Mouse (Mus musculus): ENCODE data around the gene Smarca1. TPM values are rescaled to one million over a fixed set of nuclear protein-coding genes. Genes with fewer than 3 reads are reported as not detected.
A peak's percentile ranks its signal among the peaks of the same experiment; 100 is the strongest.

Smarca1 gene
- 11.1 and 18.0 TPM in 2 replicates for polyA plus RNA-seq (2011; ENCODE audit: insufficient read length, low read depth, missing spikeins)

DNA sequence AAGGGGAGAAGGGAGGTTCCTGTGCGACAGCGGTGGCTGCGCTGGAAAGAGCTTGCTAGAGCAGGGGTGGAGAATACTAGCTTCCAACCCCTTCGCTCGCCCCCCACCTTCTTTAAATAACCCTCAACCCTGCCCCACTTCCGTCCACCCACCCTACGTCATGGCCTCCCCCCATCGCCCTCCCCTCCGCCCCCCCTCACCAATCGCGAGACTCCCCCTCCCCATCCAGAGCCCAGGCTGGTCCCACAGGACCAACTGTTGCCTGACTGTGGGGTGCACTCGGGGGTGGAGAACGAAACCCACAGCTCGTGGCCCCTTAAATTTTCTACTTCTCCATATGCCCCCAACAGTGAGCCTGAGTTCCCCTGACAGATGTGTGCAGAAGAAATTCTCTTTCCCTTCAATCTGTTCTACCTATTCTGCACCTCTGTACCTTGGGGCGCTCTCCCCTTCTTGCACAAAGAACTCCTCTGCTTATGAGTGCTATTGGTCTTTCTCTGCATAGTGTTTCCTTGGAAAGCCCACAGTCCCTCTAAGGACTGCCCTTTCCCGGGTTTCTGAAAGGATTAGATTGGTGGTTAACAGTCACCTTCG, at the start of gene Smarca1:
Smarca1 (minus strand) TSS at position 544 of the 594 bp plus-strand sequence.
- TF ChIP-seq CTCF (IDR thresholded peaks at IDR 0.05; ENCODE audit: borderline replicate concordance, insufficient read depth, low read length), result no peak
- no peak for TF ChIP-seq POLR2A (IDR thresholded peaks at IDR 0.05; ENCODE audit: low read depth, low read length)
- no peaks in the 10 kb centered on the region for H3K4me1 ChIP-seq (ENCODE audit: control insufficient read depth, insufficient read depth, low read length)
- H3K27ac ChIP-seq (ENCODE audit: insufficient read depth, low read length), result no peak within 1 kb of the TSS
- peak within 1 kb of the TSS; percentile 81 for H3K4me3 ChIP-seq (ENCODE audit: insufficient read depth, low read length)

DNA sequence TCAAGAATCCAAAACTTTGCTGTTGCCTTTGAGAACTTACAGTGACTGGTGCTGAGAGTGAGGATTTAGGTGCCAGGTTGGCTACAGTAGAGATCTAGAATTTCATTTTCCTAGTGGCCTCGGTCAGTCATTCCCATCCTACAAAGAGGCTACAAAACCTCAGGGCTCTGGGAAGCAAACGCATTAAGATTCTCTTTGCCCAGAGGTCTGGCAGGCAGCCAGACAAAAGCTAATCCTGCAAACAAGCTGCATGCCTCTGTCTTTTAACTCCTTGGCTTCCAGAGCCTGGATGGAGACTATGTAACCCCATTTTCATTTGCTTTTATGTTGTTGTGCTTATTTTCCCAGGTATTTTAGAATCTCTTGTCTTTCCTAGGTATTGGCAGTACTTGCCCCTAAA, 45.0 kb upstream of the Smarca1 start:
- Histone ChIP-seq H3K27ac (ENCODE audit: insufficient read depth, low read length) (no peak overlapping the region), H3K4me3 (ENCODE audit: insufficient read depth, low read length) (no peak overlapping the region), H3K4me1 (ENCODE audit: control insufficient read depth, insufficient read depth, low read length) (no peaks in the 10 kb centered on the region)
- TF ChIP-seq CTCF (IDR thresholded peaks at IDR 0.05; ENCODE audit: borderline replicate concordance, insufficient read depth, low read length) (no peak), POLR2A (IDR thresholded peaks at IDR 0.05; ENCODE audit: low read depth, low read length) (no peak)

DNA sequence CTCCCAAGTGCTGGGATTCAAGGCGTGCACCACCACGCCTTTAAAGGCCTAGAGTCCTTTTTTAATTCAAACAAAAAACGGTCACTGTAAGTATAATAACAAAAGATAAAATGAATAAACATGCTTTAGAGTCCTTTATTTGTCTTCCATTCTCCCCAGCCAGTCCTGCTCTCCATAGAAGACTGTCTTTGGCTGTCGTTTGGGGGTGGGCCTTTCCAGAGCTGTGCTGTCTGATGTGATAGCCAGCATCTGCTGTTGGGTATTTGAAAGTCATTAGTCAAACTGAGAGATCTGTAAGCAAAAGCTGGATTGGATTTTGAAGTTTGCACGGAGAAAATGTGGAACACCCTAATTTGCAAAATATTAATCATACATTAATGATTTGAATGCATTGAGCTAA, 44.1 kb upstream of the Smarca1 start:
- no peak overlapping the region for H3K27ac ChIP-seq (ENCODE audit: insufficient read depth, low read length)
- TF ChIP-seq POLR2A (IDR thresholded peaks at IDR 0.05; ENCODE audit: low read depth, low read length) (no peak), CTCF (IDR thresholded peaks at IDR 0.05; ENCODE audit: borderline replicate concordance, insufficient read depth, low read length) (no peak)
- H3K4me1 ChIP-seq (ENCODE audit: control insufficient read depth, insufficient read depth, low read length), result no peaks in the 10 kb centered on the region

DNA sequence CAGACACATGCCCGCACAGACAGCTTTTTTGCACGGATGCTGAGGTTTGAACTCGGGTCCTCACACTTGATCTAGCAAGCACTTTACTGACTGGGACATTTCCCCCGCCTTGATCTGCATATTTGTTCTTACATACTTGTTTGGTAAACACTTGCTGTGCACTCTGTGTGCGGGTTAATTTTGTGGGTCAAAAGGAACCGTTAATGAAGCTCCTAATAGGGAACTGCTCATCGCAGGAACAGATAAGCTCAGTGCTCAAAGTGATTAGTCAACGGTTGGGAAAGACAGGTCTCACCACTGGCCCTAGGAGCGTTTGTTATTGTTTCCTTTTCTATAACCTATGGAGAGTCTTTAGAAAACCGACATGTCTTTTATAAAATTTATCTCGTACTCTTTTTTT, 41.6 kb upstream of the Smarca1 start:
- no peak overlapping the region for H3K4me3 ChIP-seq (ENCODE audit: insufficient read depth, low read length)
- TF ChIP-seq POLR2A (IDR thresholded peaks at IDR 0.05; ENCODE audit: low read depth, low read length) (no peak), CTCF (IDR thresholded peaks at IDR 0.05; ENCODE audit: borderline replicate concordance, insufficient read depth, low read length) (no peak)
- no peaks in the 10 kb centered on the region; the same call in 1 of the 2 replicates for H3K4me1 ChIP-seq (ENCODE audit: control insufficient read depth, insufficient read depth, low read length)
- H3K27ac ChIP-seq (ENCODE audit: insufficient read depth, low read length), result no peak overlapping the region

More for the DNA sequence above, 44.1 kb upstream of the Smarca1 start:
- H3K4me3 ChIP-seq (ENCODE audit: insufficient read depth, low read length), result no peak overlapping the region

DNA sequence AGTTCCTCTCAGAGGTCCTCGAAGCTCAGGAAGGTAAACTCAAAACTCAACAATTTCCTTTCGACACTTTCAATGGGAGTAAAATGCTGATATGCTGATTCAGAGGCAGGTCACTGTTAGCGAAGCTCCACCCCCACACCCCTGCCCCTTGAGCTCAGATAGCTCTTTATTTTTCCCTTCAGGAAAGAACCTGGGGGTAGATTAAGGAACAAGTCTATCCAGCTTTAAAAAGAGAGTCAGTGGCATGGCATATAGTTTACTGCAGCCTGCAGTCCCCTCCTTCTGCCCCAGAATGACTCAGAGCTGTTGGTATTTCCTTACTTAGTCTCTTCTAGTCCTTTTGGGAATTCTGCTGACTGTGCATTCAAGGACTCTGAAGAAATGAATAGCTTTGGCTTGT, 37.7 kb upstream of the Smarca1 start:
- Histone ChIP-seq H3K4me3 (ENCODE audit: insufficient read depth, low read length) (no peak overlapping the region), H3K4me1 (ENCODE audit: control insufficient read depth, insufficient read depth, low read length) (no peaks in the 10 kb centered on the region; the same call in 1 of the 2 replicates), H3K27ac (ENCODE audit: insufficient read depth, low read length) (peak overlapping the region; percentile 58)
- TF ChIP-seq CTCF (IDR thresholded peaks at IDR 0.05; ENCODE audit: borderline replicate concordance, insufficient read depth, low read length) (no peak), POLR2A (IDR thresholded peaks at IDR 0.05; ENCODE audit: low read depth, low read length) (no peak)

DNA sequence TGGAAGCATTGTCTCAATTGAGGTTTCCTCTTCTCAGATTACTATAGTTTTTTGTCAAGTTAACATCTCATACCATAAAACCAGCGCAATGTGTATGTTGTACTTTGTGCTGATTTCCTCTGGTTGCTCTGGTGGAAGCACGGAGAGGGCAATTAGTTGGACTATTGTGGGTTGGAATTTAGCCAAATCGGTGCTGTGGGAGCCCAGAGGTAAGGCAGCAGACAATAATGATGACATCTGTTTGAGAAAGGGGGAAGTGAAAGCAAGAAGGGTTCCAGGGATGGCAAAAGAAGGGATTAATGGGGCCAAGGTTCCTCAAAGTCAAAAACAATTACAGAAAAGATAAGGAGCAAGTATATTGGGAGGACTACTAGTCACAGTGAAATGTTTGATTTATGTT, 35.2 kb upstream of the Smarca1 start:
- Histone ChIP-seq H3K4me1 (ENCODE audit: control insufficient read depth, insufficient read depth, low read length) (no peaks in the 10 kb centered on the region; the same call in 1 of the 2 replicates), H3K27ac (ENCODE audit: insufficient read depth, low read length) (no peak overlapping the region), H3K4me3 (ENCODE audit: insufficient read depth, low read length) (no peak overlapping the region)
- TF ChIP-seq POLR2A (IDR thresholded peaks at IDR 0.05; ENCODE audit: low read depth, low read length) (no peak), CTCF (IDR thresholded peaks at IDR 0.05; ENCODE audit: borderline replicate concordance, insufficient read depth, low read length) (no peak)

DNA sequence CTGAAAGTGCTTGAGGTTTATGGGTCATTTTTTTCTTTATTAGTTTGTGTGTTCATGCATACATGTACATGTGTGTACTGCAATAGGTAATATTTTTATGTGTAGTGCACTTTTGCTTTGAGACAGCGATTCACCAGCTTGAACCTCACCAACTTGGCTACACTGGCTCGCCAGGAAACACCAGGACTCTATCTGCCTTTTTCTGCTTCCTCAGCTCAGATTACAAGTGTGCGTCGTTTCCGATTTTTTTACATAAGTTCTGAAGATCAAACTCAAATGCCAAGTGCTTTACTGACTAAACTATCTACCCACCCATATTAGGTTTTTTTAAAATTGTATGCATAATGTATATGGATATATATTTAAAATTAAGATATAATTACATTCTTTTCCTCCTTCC, 27.8 kb upstream of the Smarca1 start:
- Histone ChIP-seq H3K4me3 (ENCODE audit: insufficient read depth, low read length) (no peak overlapping the region), H3K4me1 (ENCODE audit: control insufficient read depth, insufficient read depth, low read length) (peaks cover 9% of the 10 kb centered on the region), H3K27ac (ENCODE audit: insufficient read depth, low read length) (no peak overlapping the region)
- TF ChIP-seq POLR2A (IDR thresholded peaks at IDR 0.05; ENCODE audit: low read depth, low read length) (no peak), CTCF (IDR thresholded peaks at IDR 0.05; ENCODE audit: borderline replicate concordance, insufficient read depth, low read length) (no peak)

DNA sequence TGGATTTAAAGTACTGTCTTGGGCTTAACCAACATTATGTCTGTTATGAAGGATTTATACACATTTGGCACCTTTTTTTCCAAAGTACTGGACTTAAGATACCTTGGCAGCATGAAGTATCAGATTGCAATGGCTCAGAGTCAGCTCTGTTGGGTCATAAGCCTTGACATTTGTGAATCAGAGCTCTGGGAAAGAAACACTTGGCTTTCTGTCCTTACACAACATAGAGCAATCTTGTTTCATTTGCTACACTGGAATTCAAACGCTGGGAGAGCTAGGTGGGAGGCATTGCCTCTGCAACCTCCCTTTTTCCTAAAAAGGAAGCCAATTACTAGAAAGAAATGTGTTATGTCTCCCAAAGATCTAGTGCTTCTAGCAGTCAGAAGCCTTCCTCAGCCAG, 24.1 kb upstream of the Smarca1 start:
- peak overlapping the region; percentile 40 for H3K27ac ChIP-seq (ENCODE audit: insufficient read depth, low read length)
- H3K4me3 ChIP-seq (ENCODE audit: insufficient read depth, low read length), result no peak overlapping the region
- H3K4me1 ChIP-seq (ENCODE audit: control insufficient read depth, insufficient read depth, low read length), result peaks cover 9% of the 10 kb centered on the region
- TF ChIP-seq POLR2A (IDR thresholded peaks at IDR 0.05; ENCODE audit: low read depth, low read length), result no peak
- no peak for TF ChIP-seq CTCF (IDR thresholded peaks at IDR 0.05; ENCODE audit: borderline replicate concordance, insufficient read depth, low read length)

DNA sequence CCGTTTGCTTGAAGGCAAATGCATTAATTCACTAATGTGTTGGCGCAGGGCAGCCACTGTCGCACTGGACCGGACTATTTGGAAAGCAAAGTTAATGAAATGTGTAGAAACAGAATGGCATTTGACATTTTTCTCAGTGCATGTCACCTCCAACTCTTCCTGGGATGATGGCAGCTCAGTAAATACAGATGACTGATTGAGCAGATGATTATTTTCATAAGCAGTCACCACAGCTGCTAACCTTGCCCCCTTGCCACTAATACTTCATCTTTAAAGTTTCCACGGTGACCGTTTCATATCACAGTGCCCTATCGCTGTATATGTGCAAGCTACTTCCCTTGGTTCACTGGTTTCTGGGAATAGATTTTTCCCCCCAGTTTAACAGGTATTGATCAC, 20.8 kb upstream of the Smarca1 start:
- peak overlapping the region; percentile 87; the same call in 1 of the 2 replicates for H3K4me3 ChIP-seq (ENCODE audit: insufficient read depth, low read length)
- H3K4me1 ChIP-seq (ENCODE audit: control insufficient read depth, insufficient read depth, low read length), result peaks cover 9% of the 10 kb centered on the region
- TF ChIP-seq POLR2A (IDR thresholded peaks at IDR 0.05; ENCODE audit: low read depth, low read length), result no peak
- no peak for TF ChIP-seq CTCF (IDR thresholded peaks at IDR 0.05; ENCODE audit: borderline replicate concordance, insufficient read depth, low read length)
- no peak overlapping the region for H3K27ac ChIP-seq (ENCODE audit: insufficient read depth, low read length)

DNA sequence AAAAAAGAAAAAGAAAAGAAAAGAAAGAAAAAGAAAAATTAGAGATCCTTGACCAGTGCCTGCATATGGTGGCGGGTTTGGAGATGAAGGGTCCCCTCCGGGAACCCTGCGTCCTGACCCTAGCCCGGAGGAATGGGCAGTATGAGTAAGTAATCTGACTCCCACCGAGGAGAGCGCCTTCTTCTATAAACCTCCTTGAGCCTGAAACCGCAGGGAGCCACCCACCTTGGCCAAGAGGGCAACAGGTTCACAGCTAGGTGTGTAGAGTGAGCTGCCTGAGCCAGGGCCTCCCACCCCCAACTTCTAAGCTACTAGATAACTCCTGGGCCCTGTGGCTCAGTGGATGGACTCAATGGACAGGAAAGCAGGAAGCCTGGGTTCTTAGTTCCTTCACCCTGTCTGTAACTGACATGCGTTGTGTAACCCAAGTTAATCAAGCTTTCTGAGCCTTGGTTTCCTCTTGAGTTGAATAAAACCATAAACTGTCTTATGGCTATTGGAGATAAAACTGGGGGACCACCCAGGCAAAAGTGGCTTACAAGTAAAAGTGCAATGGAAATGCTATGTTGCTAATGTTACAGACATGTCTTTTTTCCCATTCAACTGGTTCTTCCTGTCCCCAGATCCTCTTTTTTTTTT, 20.2 kb upstream of the Smarca1 start:
- H3K4me3 ChIP-seq (ENCODE audit: insufficient read depth, low read length), result peak overlapping the region; percentile 87
- H3K27ac ChIP-seq (ENCODE audit: insufficient read depth, low read length), result no peak overlapping the region
- TF ChIP-seq CTCF (IDR thresholded peaks at IDR 0.05; ENCODE audit: borderline replicate concordance, insufficient read depth, low read length) (no peak), POLR2A (IDR thresholded peaks at IDR 0.05; ENCODE audit: low read depth, low read length) (no peak)
- peaks cover 9% of the 10 kb centered on the region for H3K4me1 ChIP-seq (ENCODE audit: control insufficient read depth, insufficient read depth, low read length)

All from embryonic fibroblast, embryonic 13.5 days (primary cell).